Mouse (Mus musculus): ENCODE data around the gene Aco1. TPM values are rescaled to one million over a fixed set of nuclear protein-coding genes. Genes with fewer than 3 reads are reported as not detected.
A peak's percentile ranks its signal among the peaks of the same experiment; 100 is the strongest.

The Aco1 gene
- total and polyA plus RNA-seq, 2 experiments, result 112 to 178 TPM

- Histone ChIP-seq H3K27me3 (ENCODE audit: control insufficient read depth, insufficient read depth, low read length) (no peaks in the 10 kb centered on the region), H3K36me3 (ENCODE audit: control insufficient read depth, insufficient read depth, low read length) (peaks cover 30% of the 10 kb centered on the region), H3K9ac (ENCODE audit: low read depth, low read length) (no peak overlapping the region), H3K79me2 (ENCODE audit: control insufficient read depth, insufficient read depth, low read length) (no peaks in the 10 kb centered on the region), H3K4me1 (ENCODE audit: control insufficient read depth, insufficient read depth, low read length) (peaks cover 30% of the 10 kb centered on the region), H3K4me3 (ENCODE audit: insufficient read depth, low read depth, low read length) (no peak overlapping the region), H3K27ac (replicated peaks; ENCODE audit: insufficient read depth, low read depth, low read length) (no peak overlapping the region)
- DNase-seq (ENCODE audit: extremely low read depth, low read depth, low spot score), result no peak
- no peak for TF ChIP-seq CTCF (IDR thresholded peaks at IDR 0.05; ENCODE audit: low read depth, low read length)
- no peak for TF ChIP-seq POLR2A (IDR thresholded peaks at IDR 0.05; ENCODE audit: extremely low read depth, insufficient read depth, low read length)
- WGBS, result 97% methylated on average over 17 of the region's 17 CpGs
Measured at GRCm38 (mm10) chr4:40178584-40178983, 35.7 kb downstream of the Aco1 start.

- H3K27ac ChIP-seq (replicated peaks; ENCODE audit: insufficient read depth, low read depth, low read length), result peak overlapping the region; percentile 79
- H3K4me1 ChIP-seq (ENCODE audit: control insufficient read depth, insufficient read depth, low read length), result peaks cover 41% of the 10 kb centered on the region
- peaks cover 35% of the 10 kb centered on the region for H3K36me3 ChIP-seq (ENCODE audit: control insufficient read depth, insufficient read depth, low read length)
- no peaks in the 10 kb centered on the region for H3K79me2 ChIP-seq (ENCODE audit: control insufficient read depth, insufficient read depth, low read length)
- 43% methylated on average over 6 of the region's 6 CpGs for WGBS
- peak; percentile 84 for DNase-seq (ENCODE audit: extremely low read depth, low read depth, low spot score)
- 0 out of 2 replicates have a peak overlapping the region, but pooled peaks have one; percentile 13 for H3K9ac ChIP-seq (ENCODE audit: low read depth, low read length)
- TF ChIP-seq POLR2A (IDR thresholded peaks at IDR 0.05; ENCODE audit: extremely low read depth, insufficient read depth, low read length), result no peak
- TF ChIP-seq CTCF (IDR thresholded peaks at IDR 0.05; ENCODE audit: low read depth, low read length), result no peak
- H3K4me3 ChIP-seq (ENCODE audit: insufficient read depth, low read depth, low read length), result no peak overlapping the region
- H3K27me3 ChIP-seq (ENCODE audit: control insufficient read depth, insufficient read depth, low read length), result no peaks in the 10 kb centered on the region
Measured at GRCm38 (mm10) chr4:40180046-40180445, 37.2 kb downstream of the Aco1 start.

- H3K9ac ChIP-seq (ENCODE audit: low read depth, low read length), result 0 out of 2 replicates have a peak overlapping the region, but pooled peaks have one; percentile 12
- WGBS, result 29% methylated on average over 8 of the region's 8 CpGs
- peaks cover 41% of the 10 kb centered on the region for H3K36me3 ChIP-seq (ENCODE audit: control insufficient read depth, insufficient read depth, low read length)
- no peaks in the 10 kb centered on the region for H3K27me3 ChIP-seq (ENCODE audit: control insufficient read depth, insufficient read depth, low read length)
- peak overlapping the region; percentile 84 for H3K27ac ChIP-seq (replicated peaks; ENCODE audit: insufficient read depth, low read depth, low read length)
- H3K4me1 ChIP-seq (ENCODE audit: control insufficient read depth, insufficient read depth, low read length), result peaks cover 41% of the 10 kb centered on the region
- TF ChIP-seq CTCF (IDR thresholded peaks at IDR 0.05; ENCODE audit: low read depth, low read length) (no peak), POLR2A (IDR thresholded peaks at IDR 0.05; ENCODE audit: extremely low read depth, insufficient read depth, low read length) (no peak)
- no peaks in the 10 kb centered on the region for H3K79me2 ChIP-seq (ENCODE audit: control insufficient read depth, insufficient read depth, low read length)
- no peak overlapping the region for H3K4me3 ChIP-seq (ENCODE audit: insufficient read depth, low read depth, low read length)
- DNase-seq (ENCODE audit: extremely low read depth, low read depth, low spot score), result peak; percentile 97
Measured at GRCm38 (mm10) chr4:40181681-40182080, 38.8 kb downstream of the Aco1 start.

GRCm38 (mm10) chr4:40182651-40183320 lies 39.9 kb downstream of the Aco1 start:
- Histone ChIP-seq H3K27ac (replicated peaks; ENCODE audit: insufficient read depth, low read depth, low read length) (peak overlapping the region; percentile 84), H3K27me3 (ENCODE audit: control insufficient read depth, insufficient read depth, low read length) (no peaks in the 10 kb centered on the region), H3K79me2 (ENCODE audit: control insufficient read depth, insufficient read depth, low read length) (no peaks in the 10 kb centered on the region), H3K4me3 (ENCODE audit: insufficient read depth, low read depth, low read length) (no peak overlapping the region), H3K36me3 (ENCODE audit: control insufficient read depth, insufficient read depth, low read length) (peaks cover 50% of the 10 kb centered on the region), H3K4me1 (ENCODE audit: control insufficient read depth, insufficient read depth, low read length) (peaks cover 41% of the 10 kb centered on the region), H3K9ac (ENCODE audit: low read depth, low read length) (peak overlapping the region; percentile 23; the same call in 1 of the 2 replicates)
- WGBS, result 36% methylated on average over 14 of the region's 14 CpGs
- no peak for TF ChIP-seq POLR2A (IDR thresholded peaks at IDR 0.05; ENCODE audit: extremely low read depth, insufficient read depth, low read length)
- TF ChIP-seq CTCF (IDR thresholded peaks at IDR 0.05; ENCODE audit: low read depth, low read length), result peak; percentile 78
- DNase-seq (ENCODE audit: extremely low read depth, low read depth, low spot score), result peak; percentile 54

GRCm38 (mm10) chr4:40183781-40184180 lies 40.9 kb downstream of the Aco1 start:
- H3K4me1 ChIP-seq (ENCODE audit: control insufficient read depth, insufficient read depth, low read length), result peaks cover 41% of the 10 kb centered on the region
- no peaks in the 10 kb centered on the region for H3K79me2 ChIP-seq (ENCODE audit: control insufficient read depth, insufficient read depth, low read length)
- no peak overlapping the region for H3K9ac ChIP-seq (ENCODE audit: low read depth, low read length)
- no peak for TF ChIP-seq CTCF (IDR thresholded peaks at IDR 0.05; ENCODE audit: low read depth, low read length)
- TF ChIP-seq POLR2A (IDR thresholded peaks at IDR 0.05; ENCODE audit: extremely low read depth, insufficient read depth, low read length), result no peak
- H3K4me3 ChIP-seq (ENCODE audit: insufficient read depth, low read depth, low read length), result no peak overlapping the region
- 51% methylated on average over 6 of the region's 6 CpGs for WGBS
- peak overlapping the region; percentile 72 for H3K27ac ChIP-seq (replicated peaks; ENCODE audit: insufficient read depth, low read depth, low read length)
- DNase-seq (ENCODE audit: extremely low read depth, low read depth, low spot score), result peak; percentile 84
- peaks cover 57% of the 10 kb centered on the region for H3K36me3 ChIP-seq (ENCODE audit: control insufficient read depth, insufficient read depth, low read length)
- H3K27me3 ChIP-seq (ENCODE audit: control insufficient read depth, insufficient read depth, low read length), result no peaks in the 10 kb centered on the region

- Histone ChIP-seq H3K79me2 (ENCODE audit: control insufficient read depth, insufficient read depth, low read length) (no peaks in the 10 kb centered on the region), H3K27ac (replicated peaks; ENCODE audit: insufficient read depth, low read depth, low read length) (peak overlapping the region; percentile 72), H3K36me3 (ENCODE audit: control insufficient read depth, insufficient read depth, low read length) (peaks cover 61% of the 10 kb centered on the region), H3K27me3 (ENCODE audit: control insufficient read depth, insufficient read depth, low read length) (no peaks in the 10 kb centered on the region), H3K9ac (ENCODE audit: low read depth, low read length) (no peak overlapping the region), H3K4me1 (ENCODE audit: control insufficient read depth, insufficient read depth, low read length) (peaks cover 39% of the 10 kb centered on the region), H3K4me3 (ENCODE audit: insufficient read depth, low read depth, low read length) (no peak overlapping the region)
- peak; percentile 35 for DNase-seq (ENCODE audit: extremely low read depth, low read depth, low spot score)
- TF ChIP-seq CTCF (IDR thresholded peaks at IDR 0.05; ENCODE audit: low read depth, low read length) (no peak), POLR2A (IDR thresholded peaks at IDR 0.05; ENCODE audit: extremely low read depth, insufficient read depth, low read length) (no peak)
- 35% methylated on average over 5 of the region's 5 CpGs for WGBS
Measured at GRCm38 (mm10) chr4:40184470-40184869, 41.6 kb downstream of the Aco1 start.

Data from liver, adult 2 months (tissue).